Mouse (Mus musculus) kidney, adult 10 weeks (tissue): ENCODE measurements around the gene Atf4. TPM values are rescaled to one million over a fixed set of nuclear protein-coding genes. Genes with fewer than 3 reads are reported as not detected.

ENCODE experiments used
- polyA plus RNA-seq: library from polyadenylated mRNA; stranded (reverse); fragments of 350-450 nt; fragmentation: Illumina TruSeq; extraction: RNeasy Lipid Tissue Mini Kit (QIAGEN cat#74804); gene quantifications from one replicate; pipeline ENCODE4 v1.2.3, GENCODE M21; 2014; ENCODE audit warnings: low read depth, low replicate concordance

Gene Atf4
- polyA plus RNA-seq: 47.9 TPM

DNA sequence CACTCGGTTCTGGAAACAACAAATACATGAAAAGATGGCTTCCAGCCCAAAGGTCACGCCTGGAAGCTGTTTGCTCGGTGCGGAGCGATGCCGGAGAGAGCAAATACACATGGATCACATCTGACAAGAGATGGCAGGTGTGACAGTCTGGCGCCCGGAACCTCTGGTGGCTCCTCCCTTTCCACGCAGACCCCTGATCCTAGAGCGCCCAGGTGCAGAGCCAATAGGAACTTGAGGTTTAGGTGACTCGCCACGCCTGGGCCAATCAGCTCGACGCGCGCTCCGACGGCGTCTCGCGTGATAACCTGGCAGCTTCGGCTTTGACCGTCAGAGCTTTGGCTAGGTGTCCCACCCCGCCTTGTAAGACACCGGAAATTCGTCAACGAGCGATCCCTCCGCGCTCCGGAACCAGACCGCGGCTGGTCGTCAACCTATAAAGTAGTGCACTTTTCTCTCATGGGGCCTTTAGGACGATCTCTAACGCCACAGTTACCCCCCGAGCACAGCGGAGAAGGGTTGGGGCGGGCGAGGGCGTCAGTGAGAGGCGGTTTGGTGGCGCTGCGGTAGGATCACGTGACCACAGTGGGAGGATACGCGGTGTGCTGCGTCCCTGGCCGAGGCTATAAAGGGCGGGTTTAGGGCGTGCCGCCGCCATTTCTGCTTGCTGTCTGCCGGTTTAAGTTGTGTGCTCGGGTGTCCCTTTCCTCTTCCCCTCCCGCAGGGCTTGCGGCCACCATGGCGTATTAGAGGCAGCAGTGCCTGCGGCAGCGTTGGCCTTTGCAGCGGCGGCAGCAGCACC is at the start of gene Atf4:
Gene Atf4 (plus strand): TSS at position 338 of the 799 bp plus-strand sequence.

DNA sequence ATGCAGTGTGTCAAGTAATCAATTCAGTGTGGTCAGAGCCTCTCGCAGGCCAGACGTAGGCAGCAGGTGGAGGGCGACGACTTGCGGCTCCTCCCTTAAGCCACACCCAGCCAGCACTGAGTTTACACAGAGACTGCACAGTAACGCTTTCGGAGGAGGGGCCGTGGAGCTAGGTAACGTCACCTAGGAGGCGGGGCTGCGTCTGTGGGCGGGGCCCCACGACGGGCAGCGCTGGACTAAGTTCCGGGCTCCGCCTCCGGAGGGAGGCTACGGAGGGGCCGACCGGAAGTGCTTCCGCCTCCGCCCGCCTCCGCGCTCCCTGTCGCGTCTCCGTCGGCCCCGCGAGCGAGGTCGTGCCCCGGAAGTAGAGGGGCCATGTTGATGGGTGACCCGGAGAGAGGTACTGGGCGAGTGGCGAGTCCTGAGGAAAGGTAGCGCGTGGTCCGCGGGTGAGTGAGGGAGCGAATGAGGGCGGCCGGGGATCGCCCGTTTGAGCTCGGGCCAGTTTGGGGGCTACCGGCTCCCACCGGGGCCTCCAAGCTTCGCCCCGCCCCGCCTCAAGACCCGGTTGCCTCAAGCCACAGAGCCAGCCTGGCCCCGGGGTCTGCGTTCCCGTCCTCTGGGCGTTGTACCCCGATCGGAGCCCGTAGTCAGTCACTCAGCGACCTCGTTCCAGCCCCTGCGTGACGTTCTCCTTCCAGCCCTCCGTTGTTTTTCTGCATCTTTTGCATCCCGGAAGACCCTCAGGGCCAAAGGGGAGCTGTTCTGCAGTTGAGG is 21.1 kb upstream of the Atf4 start, which contains the start of gene Mief1:
Gene Mief1 (plus strand): TSS at position 286 of the 777 bp plus-strand sequence.

DNA sequence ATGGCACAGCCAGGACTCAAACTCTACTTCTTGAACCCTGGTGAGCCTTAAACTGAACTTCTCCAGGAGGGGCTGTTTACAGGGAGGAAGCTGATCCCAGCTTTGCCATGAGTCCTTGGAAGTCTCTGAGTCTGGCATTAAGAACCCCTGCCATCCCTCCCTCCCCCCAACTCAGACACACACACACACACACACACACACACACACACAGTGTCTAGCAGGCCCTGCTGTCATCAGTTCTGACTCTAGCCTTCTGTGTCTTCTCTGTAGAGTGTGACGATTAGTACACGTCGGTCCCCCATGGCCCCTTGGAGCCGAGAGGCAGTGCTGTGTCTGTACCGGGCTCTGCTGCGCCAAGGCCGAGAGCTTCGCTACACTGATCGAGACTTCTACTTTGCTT is 19.4 kb upstream of the Atf4 start, which contains the start of gene AC140267.1:
Gene AC140267.1 (plus strand): TSS at position 301 of the 400 bp plus-strand sequence.

DNA sequence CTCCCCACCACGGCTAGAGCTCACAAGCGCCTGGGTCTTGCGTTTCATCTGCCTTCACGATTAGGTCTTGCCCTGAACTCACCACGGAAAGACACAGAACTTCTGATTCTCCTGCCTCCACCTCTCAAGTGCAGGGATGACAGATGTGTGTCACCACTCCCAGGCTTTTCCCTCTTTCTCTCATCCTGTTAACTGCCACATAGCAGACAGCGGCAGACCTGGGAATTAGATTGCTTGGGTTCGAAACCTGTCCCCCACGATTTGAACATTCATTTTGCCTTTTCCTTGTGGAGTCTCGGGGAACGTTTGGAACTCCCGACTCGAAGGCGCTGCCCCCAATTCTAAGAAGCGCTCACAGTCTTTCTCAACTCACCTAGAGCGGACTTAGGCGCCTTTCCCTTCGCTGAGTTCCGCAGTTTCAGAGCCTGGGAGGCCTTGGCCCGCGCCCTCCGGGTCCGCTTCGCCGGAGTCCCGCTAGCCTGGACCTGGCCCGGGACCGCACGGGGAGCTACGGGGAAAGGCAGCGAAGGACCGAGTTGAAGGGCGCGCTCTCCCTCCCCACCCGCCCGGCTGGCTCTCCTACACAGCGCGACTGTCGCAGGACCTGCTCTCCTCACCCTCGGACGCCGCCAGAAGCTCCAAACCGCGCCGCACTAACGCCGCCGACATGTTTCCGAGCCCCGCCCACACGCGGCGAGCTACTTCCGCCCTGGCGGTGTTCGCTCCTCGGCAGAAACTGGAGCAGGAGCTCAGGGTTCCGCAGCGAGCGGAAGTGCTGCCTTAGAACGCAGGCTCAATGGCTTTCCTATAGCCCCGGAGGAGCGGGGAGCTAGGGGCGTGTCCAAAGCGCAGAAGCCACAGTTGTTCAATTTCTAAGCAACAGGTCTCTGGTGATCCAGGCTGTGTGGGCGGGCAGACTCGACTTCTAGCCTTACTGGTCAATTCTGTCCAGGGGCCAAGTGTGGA is 8.9 kb downstream of the Atf4 start, which contains the start of gene Rps19bp1:
Gene Rps19bp1 (minus strand): TSS at position 706 of the 966 bp plus-strand sequence.

DNA sequence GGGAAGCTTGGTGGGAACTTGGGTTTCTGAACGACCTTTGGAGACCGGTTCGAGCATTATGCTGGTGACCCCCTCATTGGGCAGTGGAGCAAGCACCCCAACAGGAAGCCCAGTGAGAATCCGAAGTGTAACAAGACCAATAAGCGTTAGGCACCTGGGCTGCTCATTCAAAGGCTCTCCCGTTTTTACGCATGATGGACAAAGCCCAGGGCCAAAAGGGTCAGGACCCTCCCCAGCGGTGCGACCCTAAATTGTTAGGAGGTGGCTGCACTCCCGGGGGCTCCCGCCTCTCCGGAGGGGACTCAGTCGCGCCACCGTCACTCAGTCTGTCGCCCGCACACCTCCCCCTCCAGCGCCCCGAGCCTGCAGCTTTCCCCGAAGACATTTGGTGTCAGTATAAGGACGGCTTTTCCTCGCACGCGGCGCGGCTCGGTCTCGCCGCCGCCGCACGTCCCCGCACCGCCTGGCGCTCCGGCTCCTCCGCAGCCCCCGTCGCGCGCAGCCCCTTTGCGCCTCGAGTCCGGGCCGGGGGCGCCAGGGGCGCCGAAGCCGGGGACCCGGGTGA is 31.9 kb downstream of the Atf4 start, which contains the start of gene Cacna1i:
Gene Cacna1i (plus strand): TSS at position 388 of the 565 bp plus-strand sequence.

Other genes starting within 250 kb of the Atf4 start
- 0.97 TPM for gene Pdgfb, start 240.2 kb upstream of the Atf4 start, polyA plus RNA-seq
- gene Syngr1, start 163.8 kb upstream of the Atf4 start, polyA plus RNA-seq: 1.6 TPM
- 134 TPM for gene Rpl3, start 163.3 kb upstream of the Atf4 start, polyA plus RNA-seq
- 0.24 TPM for gene Tab1, start 122.1 kb upstream of the Atf4 start, polyA plus RNA-seq
- gene Mgat3, start 81.5 kb upstream of the Atf4 start, polyA plus RNA-seq: 32.2 TPM
- gene Mief1, start 21.2 kb upstream of the Atf4 start, polyA plus RNA-seq: 16.2 TPM
- not detected for gene AC140267.1, start 19.3 kb upstream of the Atf4 start, polyA plus RNA-seq
- gene Rps19bp1, start 9.1 kb downstream of the Atf4 start, polyA plus RNA-seq: 4.4 TPM
- gene Cacna1i, start 32.1 kb downstream of the Atf4 start, polyA plus RNA-seq: not detected